Mouse (Mus musculus) midbrain, embryonic 15.5 days (tissue): ENCODE measurements at regions not wholly inside any gene's neighbourhood (a gene's known extent, or its start where the extent isn't known, plus 50 kb on each side); places are given as distances from the start of the nearest gene placed in this dataset.

Experiments
- ATAC-seq: fragments of 200-750 bp; cut with Nextera tagmentation; replicated peaks from 2 replicates; pipeline ENCODE4 v1.8.0; 2017; ENCODE audit warnings: moderate TSS enrichment
- H3K27ac ChIP-seq: fragments of 300-500 bp; sonication (generic); 2 replicates; pipeline ENCODE4 v1.5.1; 2015; ENCODE audit warnings: mild to moderate bottlenecking, inconsistent platforms
- H3K27me3 ChIP-seq: fragments of 300-500 bp; sonication (generic); replicated peaks from 2 replicates; pipeline ENCODE4 v1.6.1; 2015; ENCODE audit warnings: inconsistent platforms
- H3K36me3 ChIP-seq: fragments of 300-500 bp; sonication (generic); replicated peaks from 2 replicates; pipeline ENCODE4 v1.6.1; 2015; ENCODE audit warnings: inconsistent platforms
- H3K4me1 ChIP-seq: fragments of 300-500 bp; sonication (generic); 2 replicates; pipeline ENCODE4 v1.6.1; 2015; ENCODE audit warnings: inconsistent platforms
- H3K4me2 ChIP-seq: fragments of 300-500 bp; sonication (generic); 2 replicates; pipeline ENCODE4 v1.6.1; 2015; ENCODE audit warnings: inconsistent platforms, mild to moderate bottlenecking, moderate library complexity
- H3K4me3 ChIP-seq: fragments of 300-500 bp; sonication (generic); 2 replicates; pipeline ENCODE4 v1.5.1; 2015; ENCODE audit warnings: mild to moderate bottlenecking, inconsistent platforms
- H3K9ac ChIP-seq: fragments of 300-500 bp; sonication (generic); 2 replicates; pipeline ENCODE4 v1.6.1; 2015; ENCODE audit warnings: mild to moderate bottlenecking, inconsistent platforms
- H3K9me3 ChIP-seq: fragments of 300-500 bp; sonication (generic); 2 replicates; pipeline ENCODE4 v1.6.1; 2016; ENCODE audit warnings: inconsistent platforms
- WGBS: fragments of 180-500 bp; shearing (Covaris S2); methylation state at CpG from one replicate; pipeline ENCODE4 v1.1.7; 2015; ENCODE audit warnings: mixed read lengths; 5-methylcytosine and 5-hydroxymethylcytosine counted together

GRCm38 (mm10) chr17:31779466-31779865 is 76.1 kb downstream of the Sik1 start:
- H3K4me2 ChIP-seq = no peak overlapping the region
- H3K9ac ChIP-seq = no peak overlapping the region
- 74% methylated on average over 3 of the region's 3 CpGs for WGBS
- H3K27ac ChIP-seq = no peak overlapping the region
- H3K36me3 ChIP-seq = no peaks in the 10 kb centered on the region
- H3K4me3 ChIP-seq = no peak overlapping the region
- ATAC-seq = no peak
- H3K9me3 ChIP-seq = no peaks in the 10 kb centered on the region
- H3K27me3 ChIP-seq = no peaks in the 10 kb centered on the region
- H3K4me1 ChIP-seq = peaks cover 14% of the 10 kb centered on the region; the same call in 1 of the 2 replicates

GRCm38 (mm10) chr17:31782251-31782650 is 73.4 kb downstream of the Sik1 start:
- Histone ChIP-seq H3K4me3 (no peak overlapping the region), H3K9me3 (no peaks in the 10 kb centered on the region), H3K4me1 (peaks cover 10% of the 10 kb centered on the region; the same call in 1 of the 2 replicates), H3K27me3 (no peaks in the 10 kb centered on the region), H3K9ac (no peak overlapping the region), H3K36me3 (no peaks in the 10 kb centered on the region), H3K27ac (no peak overlapping the region), H3K4me2 (no peak overlapping the region)
- 85% methylated on average over 6 of the region's 6 CpGs for WGBS
- no peak for ATAC-seq

GRCm38 (mm10) chr17:31783071-31783470 is 72.5 kb downstream of the Sik1 start:
- no peak for ATAC-seq

GRCm38 (mm10) chr17:31788316-31788715 is 67.3 kb downstream of the Sik1 start:
- Histone ChIP-seq H3K27me3 (no peaks in the 10 kb centered on the region), H3K4me3 (no peak overlapping the region), H3K4me1 (peaks cover 21% of the 10 kb centered on the region), H3K36me3 (no peaks in the 10 kb centered on the region), H3K9me3 (no peaks in the 10 kb centered on the region), H3K9ac (no peak overlapping the region), H3K27ac (no peak overlapping the region), H3K4me2 (no peak overlapping the region)
- WGBS = 88% methylated on average over 3 of the region's 3 CpGs
- no peak for ATAC-seq

More at GRCm38 (mm10) chr17:31783071-31783470, 72.5 kb downstream of the Sik1 start:
- WGBS = 91% methylated on average over 5 of the region's 5 CpGs
- H3K9ac ChIP-seq = no peak overlapping the region
- H3K27me3 ChIP-seq = no peaks in the 10 kb centered on the region
- no peaks in the 10 kb centered on the region for H3K36me3 ChIP-seq
- H3K4me3 ChIP-seq = no peak overlapping the region
- H3K9me3 ChIP-seq = no peaks in the 10 kb centered on the region
- no peak overlapping the region for H3K27ac ChIP-seq
- 0 out of 2 replicates have a peak, but pooled peaks cover 1% of the 10 kb centered on the region for H3K4me1 ChIP-seq
- H3K4me2 ChIP-seq = no peak overlapping the region

GRCm38 (mm10) chr17:31789068-31789583 is 66.5 kb downstream of the Sik1 start:
- 82% methylated on average over 9 of the region's 9 CpGs for WGBS
- H3K4me1 ChIP-seq = peaks cover 24% of the 10 kb centered on the region
- no peak overlapping the region for H3K4me2 ChIP-seq
- H3K9ac ChIP-seq = no peak overlapping the region
- no peaks in the 10 kb centered on the region for H3K27me3 ChIP-seq
- peak overlapping the region; percentile 57; the same call in 1 of the 2 replicates for H3K27ac ChIP-seq
- no peaks in the 10 kb centered on the region for H3K9me3 ChIP-seq
- H3K4me3 ChIP-seq = no peak overlapping the region
- H3K36me3 ChIP-seq = no peaks in the 10 kb centered on the region
- no peak for ATAC-seq

GRCm38 (mm10) chr17:31789906-31790279 is 65.7 kb downstream of the Sik1 start:
- H3K4me1 ChIP-seq = peaks cover 24% of the 10 kb centered on the region
- no peak overlapping the region for H3K9ac ChIP-seq
- no peaks in the 10 kb centered on the region for H3K36me3 ChIP-seq
- ATAC-seq = peak; percentile 57
- H3K27me3 ChIP-seq = no peaks in the 10 kb centered on the region
- peak overlapping the region; percentile 15 for H3K4me2 ChIP-seq
- no peaks in the 10 kb centered on the region for H3K9me3 ChIP-seq
- H3K4me3 ChIP-seq = no peak overlapping the region
- 3% methylated on average over 5 of the region's 5 CpGs for WGBS
- peak overlapping the region; percentile 57 for H3K27ac ChIP-seq

- Histone ChIP-seq H3K27ac (peak overlapping the region; percentile 57), H3K4me1 (peaks cover 24% of the 10 kb centered on the region), H3K27me3 (no peaks in the 10 kb centered on the region), H3K9ac (no peak overlapping the region; the same call in 1 of the 2 replicates), H3K4me3 (no peak overlapping the region), H3K4me2 (peak overlapping the region; percentile 15), H3K36me3 (no peaks in the 10 kb centered on the region), H3K9me3 (no peaks in the 10 kb centered on the region)
- under 1% methylated on average over 22 of the region's 22 CpGs for WGBS
- ATAC-seq = peak; percentile 82
These were observed 65.1 kb downstream of the Sik1 start for GRCm38 (mm10) chr17:31790280-31791063.

- no peak overlapping the region for H3K4me3 ChIP-seq
- no peak overlapping the region for H3K27ac ChIP-seq
- H3K4me2 ChIP-seq = no peak overlapping the region
- H3K4me1 ChIP-seq = peaks cover 24% of the 10 kb centered on the region
- H3K9ac ChIP-seq = no peak overlapping the region
- H3K27me3 ChIP-seq = no peaks in the 10 kb centered on the region
- no peaks in the 10 kb centered on the region for H3K36me3 ChIP-seq
- 92% methylated on average over 17 of the region's 17 CpGs for WGBS
- ATAC-seq = no peak
- H3K9me3 ChIP-seq = no peaks in the 10 kb centered on the region
These were observed 63.9 kb downstream of the Sik1 start for GRCm38 (mm10) chr17:31791656-31792055.

GRCm38 (mm10) chr17:31793040-31793439 is 62.6 kb downstream of the Sik1 start:
- H3K4me1 ChIP-seq = peaks cover 24% of the 10 kb centered on the region
- H3K4me2 ChIP-seq = no peak overlapping the region
- ATAC-seq = no peak
- H3K36me3 ChIP-seq = no peaks in the 10 kb centered on the region
- H3K27me3 ChIP-seq = no peaks in the 10 kb centered on the region
- H3K4me3 ChIP-seq = no peak overlapping the region
- 96% methylated on average over 5 of the region's 5 CpGs for WGBS
- no peaks in the 10 kb centered on the region for H3K9me3 ChIP-seq
- H3K27ac ChIP-seq = no peak overlapping the region
- no peak overlapping the region for H3K9ac ChIP-seq

GRCm38 (mm10) chr17:31793521-31793920 is 62.1 kb downstream of the Sik1 start:
- H3K9me3 ChIP-seq = no peaks in the 10 kb centered on the region
- no peak overlapping the region for H3K27ac ChIP-seq
- H3K4me2 ChIP-seq = no peak overlapping the region
- H3K4me3 ChIP-seq = no peak overlapping the region
- H3K36me3 ChIP-seq = no peaks in the 10 kb centered on the region
- ATAC-seq = no peak
- H3K9ac ChIP-seq = no peak overlapping the region
- peaks cover 24% of the 10 kb centered on the region for H3K4me1 ChIP-seq
- H3K27me3 ChIP-seq = no peaks in the 10 kb centered on the region
- WGBS = 47% methylated on average over 10 of the region's 10 CpGs

GRCm38 (mm10) chr17:31793964-31794363 is 61.6 kb downstream of the Sik1 start:
- H3K4me2 ChIP-seq = no peak overlapping the region
- no peak overlapping the region for H3K27ac ChIP-seq
- H3K4me1 ChIP-seq = peaks cover 24% of the 10 kb centered on the region
- H3K36me3 ChIP-seq = no peaks in the 10 kb centered on the region
- no peak overlapping the region for H3K4me3 ChIP-seq
- no peaks in the 10 kb centered on the region for H3K9me3 ChIP-seq
- no peak for ATAC-seq
- WGBS = 76% methylated on average over 4 of the region's 4 CpGs
- H3K9ac ChIP-seq = no peak overlapping the region
- H3K27me3 ChIP-seq = no peaks in the 10 kb centered on the region
